In the genomic region with DNA sequence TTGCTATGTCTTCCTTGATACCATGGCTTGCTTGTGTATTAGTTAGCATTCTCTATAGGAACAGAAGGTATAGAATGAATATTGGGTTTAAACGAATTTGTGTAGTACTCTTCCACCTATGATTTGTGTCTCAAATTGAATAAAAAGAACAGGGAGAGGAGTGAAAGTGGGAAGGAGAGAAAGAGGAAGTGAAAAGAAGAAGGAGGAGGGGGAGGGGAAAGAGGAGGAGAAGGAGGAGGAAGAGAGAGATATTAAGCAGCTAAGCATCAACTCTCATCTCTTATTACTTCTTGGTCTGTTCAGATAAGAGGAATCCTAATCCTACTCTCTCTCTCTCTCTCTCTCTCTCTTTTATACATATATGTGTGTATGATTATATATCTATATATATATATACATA, we compare ENCODE assay signal across 19 mouse cellular contexts. TPM values are rescaled to one million over a fixed set of nuclear protein-coding genes. Genes with fewer than 3 reads are reported as not detected.
"Had no signal": no experiment of that assay in that cellular context is flagged by ENCODE, and none has a peak within 500 bp of the region (broad histone marks: within the 10 kb centered on the region; RNA-seq: fewer than 3 reads in every experiment).

No protein-coding gene starts in this region.

- ATAC-seq: midbrain, embryonic 13.5 days; midbrain, embryonic 16.5 days had no signal

- H3K4me3 ChIP-seq: megakaryocyte, embryonic 14.5 days; midbrain, embryonic 13.5 days; myocyte; neural tube, embryonic 13.5 days; neural tube, embryonic 15.5 days; stomach, embryonic 15.5 days had no signal

- H3K27me3 ChIP-seq: megakaryocyte, embryonic 14.5 days; midbrain, embryonic 13.5 days; neural tube, embryonic 13.5 days; neural tube, embryonic 15.5 days; stomach, embryonic 15.5 days had no signal

- H3K4me1 ChIP-seq: neural tube, embryonic 13.5 days; neural tube, embryonic 15.5 days; stomach, embryonic 15.5 days had no signal

- H3K4me2 ChIP-seq: lung, embryonic 14.5 days; midbrain, embryonic 11.5 days; midbrain, embryonic 13.5 days; neural tube, embryonic 13.5 days; neural tube, embryonic 15.5 days; stomach, embryonic 15.5 days had no signal

- H3K27ac ChIP-seq: midbrain, embryonic 13.5 days; neural tube, embryonic 13.5 days; neural tube, embryonic 15.5 days; stomach, embryonic 15.5 days; stomach, postnatal 0 days had no signal

- DNase-seq: lung, adult 18-20 months; lung, embryonic 14.5 days; lung, postnatal 10 days; lung, postnatal 4 days; right cerebral cortex, postnatal 14 days; thymus, adult 2 months; thymus, postnatal 25 days; thymus, postnatal 4 days had no signal

- H3K36me3 ChIP-seq: midbrain, embryonic 13.5 days; neural tube, embryonic 13.5 days; neural tube, embryonic 15.5 days; stomach, embryonic 15.5 days had no signal

- H3K9me3 ChIP-seq: midbrain, embryonic 13.5 days; neural tube, embryonic 13.5 days; neural tube, embryonic 15.5 days; stomach, embryonic 15.5 days had no signal

- H3K9ac ChIP-seq: lung, embryonic 14.5 days; midbrain, embryonic 13.5 days; neural tube, embryonic 13.5 days; neural tube, embryonic 15.5 days; stomach, embryonic 15.5 days had no signal

RNA-seq across cellular contexts. Expression of a gene that starts 52.6 kb away (rescaled TPM):
- polyA plus RNA-seq: lung, embryonic 14.5 days; lung, embryonic 16.5 days; myocyte; stomach, embryonic 15.5 days; stomach, postnatal 0 days; thymus, adult 2 months; urinary bladder, adult 2 months had no signal
